Mouse (Mus musculus): ENCODE data around the gene Usp50. TPM values are rescaled to one million over a fixed set of nuclear protein-coding genes. Genes with fewer than 3 reads are reported as not detected.

Gene Usp50
- total and polyA plus RNA-seq, 3 experiments = 0.07 to 0.55 TPM; not detected in 1

DNA sequence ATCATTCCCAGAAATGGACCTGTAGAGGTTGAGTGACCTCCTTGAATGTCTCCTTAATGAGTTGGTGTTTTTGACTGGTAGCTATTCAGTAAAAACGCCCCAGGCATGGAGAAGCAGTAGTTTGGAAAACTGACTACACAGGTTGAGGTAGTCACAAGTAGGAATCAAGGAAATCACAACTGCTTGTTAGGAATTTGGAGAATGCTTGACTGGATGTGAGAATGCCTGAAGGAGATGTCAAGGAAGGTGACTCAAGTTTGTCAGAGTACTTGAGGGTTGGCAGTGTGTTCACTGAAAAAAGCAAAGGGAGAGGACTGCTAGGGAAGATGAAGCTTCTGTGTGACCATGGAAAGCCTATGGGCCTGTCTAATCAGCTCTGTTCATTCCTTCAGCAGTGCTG lies 105.9 kb downstream of the Usp50 start:
- Histone ChIP-seq H3K9me3 (replicated peaks) (no peaks in the 10 kb centered on the region), H3K27me3 (ENCODE audit: insufficient read depth, low read length) (no peaks in the 10 kb centered on the region), H3K36me3 (replicated peaks) (peaks cover 25% of the 10 kb centered on the region), H3K4me1 (ENCODE audit: insufficient read depth, low read depth, low read length) (peaks cover 27% of the 10 kb centered on the region), H3K4me3 (ENCODE audit: low read depth, low read length) (no peak overlapping the region)
- DNase-seq (ENCODE audit: low spot score) = no peak
- TF ChIP-seq CTCF (IDR thresholded peaks at IDR 0.05; ENCODE audit: low read depth, low read length) = no peak
- no peak for TF ChIP-seq GATA2 (IDR thresholded peaks at IDR 0.05; ENCODE audit: borderline replicate concordance, low read depth, low read length)
- TF ChIP-seq POLR2AphosphoS5 (IDR thresholded peaks at IDR 0.05; ENCODE audit: insufficient replicate concordance, low read depth, low read length) = no peak
- no peak for ATAC-seq (ENCODE audit: extremely low read depth, insufficient number of reproducible peaks, low FRiP score, poor library complexity, severe bottlenecking)

- Histone ChIP-seq H3K9me3 (replicated peaks) (no peaks in the 10 kb centered on the region), H3K4me1 (ENCODE audit: insufficient read depth, low read depth, low read length) (peaks cover 29% of the 10 kb centered on the region), H3K27me3 (ENCODE audit: insufficient read depth, low read length) (no peaks in the 10 kb centered on the region), H3K36me3 (replicated peaks) (peaks cover 25% of the 10 kb centered on the region), H3K4me3 (ENCODE audit: low read depth, low read length) (peak within 1 kb of the TSS; percentile 89)
- DNase-seq (ENCODE audit: low spot score) = no peak
- no peak for TF ChIP-seq TAL1 (conservative IDR thresholded peaks at IDR 0.05; ENCODE audit: low read depth, low read length)
- TF ChIP-seq CTCF (IDR thresholded peaks at IDR 0.05; ENCODE audit: low read depth, low read length) = no peak
- TF ChIP-seq POLR2AphosphoS5 (IDR thresholded peaks at IDR 0.05; ENCODE audit: insufficient replicate concordance, low read depth, low read length) = no peak
- no peak for TF ChIP-seq GATA1 (IDR thresholded peaks at IDR 0.05; ENCODE audit: borderline replicate concordance, low read length)
- no peak for TF ChIP-seq GATA2 (IDR thresholded peaks at IDR 0.05; ENCODE audit: borderline replicate concordance, low read depth, low read length)
- no peak for ATAC-seq (ENCODE audit: extremely low read depth, insufficient number of reproducible peaks, low FRiP score, poor library complexity, severe bottlenecking)
Measured at GRCm38 (mm10) chr2:126676122-126676515, 107.2 kb downstream of the Usp50 start, which contains the start of gene Gabpb1. Gene Gabpb1 (minus strand): TSS chr2:126676337.

DNA sequence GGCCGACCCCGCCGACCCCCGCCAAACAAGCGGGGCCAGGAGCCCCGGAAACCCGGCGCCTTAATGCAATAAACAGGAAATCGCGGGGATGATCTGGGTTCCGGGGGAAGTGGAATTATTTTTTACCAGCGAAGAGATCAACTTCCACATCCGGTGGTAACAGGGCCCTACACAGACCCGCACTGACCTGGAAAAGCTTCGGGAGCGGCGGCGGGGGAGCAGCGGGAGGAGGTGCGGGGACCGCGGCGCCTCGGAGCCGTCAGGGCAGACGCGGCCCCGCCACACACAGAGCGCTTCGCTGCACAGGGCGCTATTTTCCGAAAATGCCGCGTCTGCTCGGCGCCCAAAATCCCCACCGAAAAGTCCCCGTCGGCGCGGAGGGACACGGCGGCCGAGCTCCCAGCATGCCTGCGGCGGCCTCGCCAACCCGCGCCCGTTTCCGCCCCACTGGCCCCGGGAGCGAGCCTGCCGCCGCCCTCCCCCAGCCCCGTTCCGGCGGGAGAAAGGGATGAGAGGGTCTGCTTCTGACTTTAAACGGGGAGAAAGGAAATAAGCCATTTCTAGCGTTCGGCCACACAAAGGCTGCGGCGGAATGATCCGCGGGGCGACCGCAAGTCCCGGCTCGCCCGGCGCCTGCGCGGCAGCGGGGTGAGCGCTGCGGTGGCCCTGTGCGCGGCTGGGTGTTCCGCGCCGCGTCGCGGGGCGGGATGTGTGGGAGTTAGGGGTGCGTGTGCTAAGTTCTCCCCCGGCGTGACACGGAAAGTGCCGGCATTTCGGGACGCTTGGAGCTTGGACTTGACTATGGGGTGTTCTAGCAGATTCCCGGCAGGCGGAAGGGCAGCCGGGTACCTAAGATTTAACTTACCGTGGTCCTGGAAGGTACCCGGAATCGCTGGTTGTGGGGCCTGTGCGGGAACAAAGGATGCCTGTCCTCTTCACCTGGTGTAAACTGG lies 107.8 kb downstream of the Usp50 start:
- peak; percentile 47 for ATAC-seq (ENCODE audit: extremely low read depth, insufficient number of reproducible peaks, low FRiP score, poor library complexity, severe bottlenecking)
- peak; percentile 96 for DNase-seq (ENCODE audit: low spot score)
- peak overlapping the region; percentile 89 for H3K4me3 ChIP-seq (ENCODE audit: low read depth, low read length)
- no peak for TF ChIP-seq POLR2AphosphoS5 (IDR thresholded peaks at IDR 0.05; ENCODE audit: insufficient replicate concordance, low read depth, low read length)
- no peak for TF ChIP-seq CTCF (IDR thresholded peaks at IDR 0.05; ENCODE audit: low read depth, low read length)
- no peak for TF ChIP-seq TAL1 (conservative IDR thresholded peaks at IDR 0.05; ENCODE audit: low read depth, low read length)
- no peak for TF ChIP-seq GATA2 (IDR thresholded peaks at IDR 0.05; ENCODE audit: borderline replicate concordance, low read depth, low read length)
- no peak for TF ChIP-seq GATA1 (IDR thresholded peaks at IDR 0.05; ENCODE audit: borderline replicate concordance, low read length)
- H3K27me3 ChIP-seq (ENCODE audit: insufficient read depth, low read length) = no peaks in the 10 kb centered on the region
- H3K9me3 ChIP-seq (replicated peaks) = no peaks in the 10 kb centered on the region
- peaks cover 25% of the 10 kb centered on the region for H3K36me3 ChIP-seq (replicated peaks)
- peaks cover 29% of the 10 kb centered on the region for H3K4me1 ChIP-seq (ENCODE audit: insufficient read depth, low read depth, low read length)

DNA sequence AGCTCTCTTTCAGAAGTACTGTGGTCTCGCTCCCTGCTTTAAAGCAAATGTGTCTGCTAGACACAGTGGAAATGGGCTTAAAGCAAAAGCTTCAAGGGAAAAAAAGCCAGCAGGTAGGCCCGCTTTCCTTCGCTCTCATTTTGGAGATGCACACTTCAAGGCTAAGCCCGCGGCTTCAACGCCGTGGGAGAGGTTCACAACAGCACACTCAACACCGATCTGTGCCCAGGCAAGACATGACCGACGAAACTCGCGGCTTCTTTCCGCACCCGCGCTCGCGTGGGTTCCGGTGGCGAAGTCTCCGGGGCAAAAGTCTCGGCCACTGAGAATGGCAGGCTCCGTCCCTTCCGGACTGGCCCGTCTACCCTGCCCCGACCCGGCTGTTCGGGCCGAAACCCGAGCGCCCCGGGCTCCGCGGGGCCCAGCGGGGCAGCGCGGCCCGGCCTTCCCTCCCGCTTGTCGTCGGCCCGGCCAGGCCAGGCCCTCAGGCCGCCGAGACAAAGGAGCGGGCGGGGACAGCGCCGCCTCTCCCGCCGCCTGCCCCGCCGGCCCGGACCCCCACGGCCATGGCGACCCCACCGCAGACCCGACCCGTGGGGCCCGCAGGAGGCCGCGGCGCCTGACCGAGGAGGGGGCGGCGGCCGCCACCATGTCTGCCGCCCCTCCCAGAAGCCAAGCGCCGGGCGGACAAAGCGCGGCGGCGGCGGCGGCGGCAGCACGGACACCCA lies 108.7 kb downstream of the Usp50 start:
- Histone ChIP-seq H3K4me3 (ENCODE audit: low read depth, low read length) (peak overlapping the region; percentile 89), H3K27me3 (ENCODE audit: insufficient read depth, low read length) (no peaks in the 10 kb centered on the region), H3K36me3 (replicated peaks) (peaks cover 25% of the 10 kb centered on the region), H3K9me3 (replicated peaks) (no peaks in the 10 kb centered on the region), H3K4me1 (ENCODE audit: insufficient read depth, low read depth, low read length) (peaks cover 29% of the 10 kb centered on the region)
- TF ChIP-seq POLR2AphosphoS5 (IDR thresholded peaks at IDR 0.05; ENCODE audit: insufficient replicate concordance, low read depth, low read length) (no peak), GATA1 (IDR thresholded peaks at IDR 0.05; ENCODE audit: borderline replicate concordance, low read length) (no peak), TAL1 (conservative IDR thresholded peaks at IDR 0.05; ENCODE audit: low read depth, low read length) (no peak), GATA2 (IDR thresholded peaks at IDR 0.05; ENCODE audit: borderline replicate concordance, low read depth, low read length) (no peak), CTCF (IDR thresholded peaks at IDR 0.05; ENCODE audit: low read depth, low read length) (no peak)
- DNase-seq (ENCODE audit: low spot score) (peak; percentile 6), ATAC-seq (ENCODE audit: extremely low read depth, insufficient number of reproducible peaks, low FRiP score, poor library complexity, severe bottlenecking) (no peak)

GRCm38 (mm10) chr2:126673317-126674242 lies 109.7 kb downstream of the Usp50 start:
- H3K27me3 ChIP-seq (ENCODE audit: insufficient read depth, low read length) = no peaks in the 10 kb centered on the region
- DNase-seq (ENCODE audit: low spot score) (no peak), ATAC-seq (ENCODE audit: extremely low read depth, insufficient number of reproducible peaks, low FRiP score, poor library complexity, severe bottlenecking) (peak; percentile 30)
- no peak for TF ChIP-seq TAL1 (conservative IDR thresholded peaks at IDR 0.05; ENCODE audit: low read depth, low read length)
- TF ChIP-seq POLR2AphosphoS5 (IDR thresholded peaks at IDR 0.05; ENCODE audit: insufficient replicate concordance, low read depth, low read length) = no peak
- no peak for TF ChIP-seq CTCF (IDR thresholded peaks at IDR 0.05; ENCODE audit: low read depth, low read length)
- TF ChIP-seq GATA1 (IDR thresholded peaks at IDR 0.05; ENCODE audit: borderline replicate concordance, low read length) = no peak
- TF ChIP-seq GATA2 (IDR thresholded peaks at IDR 0.05; ENCODE audit: borderline replicate concordance, low read depth, low read length) = no peak
- peak overlapping the region; percentile 89 for H3K4me3 ChIP-seq (ENCODE audit: low read depth, low read length)
- peaks cover 30% of the 10 kb centered on the region for H3K4me1 ChIP-seq (ENCODE audit: insufficient read depth, low read depth, low read length)
- no peaks in the 10 kb centered on the region for H3K9me3 ChIP-seq (replicated peaks)
- peaks cover 27% of the 10 kb centered on the region for H3K36me3 ChIP-seq (replicated peaks)
